Mouse (Mus musculus): ENCODE measurements at regions not wholly inside any gene's neighbourhood (a gene's known extent, or its start where the extent isn't known, plus 50 kb on each side); places are given as distances from the start of the nearest gene placed in this dataset.

DNA sequence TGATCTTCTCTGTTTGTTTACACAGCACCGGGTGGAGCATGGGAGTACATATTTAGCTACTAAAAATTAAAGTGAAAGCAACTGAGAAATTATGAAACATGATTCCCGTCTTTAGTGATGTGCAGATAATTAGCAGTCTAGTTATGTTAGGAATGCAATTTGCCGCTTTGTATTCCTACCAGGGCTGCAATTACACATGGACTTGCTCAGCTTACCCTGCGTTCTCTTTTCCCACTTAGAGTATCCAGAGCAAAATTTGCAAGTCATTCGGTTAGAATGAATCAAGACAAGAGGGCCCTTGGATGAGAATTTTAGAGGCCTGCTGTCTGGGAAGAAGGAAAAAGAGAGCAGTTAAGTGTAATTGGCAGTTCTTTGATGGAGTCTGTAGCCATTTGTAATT is 126.0 kb upstream of the Gpr149 start:
- DNase-seq = peak; percentile 5

DNA sequence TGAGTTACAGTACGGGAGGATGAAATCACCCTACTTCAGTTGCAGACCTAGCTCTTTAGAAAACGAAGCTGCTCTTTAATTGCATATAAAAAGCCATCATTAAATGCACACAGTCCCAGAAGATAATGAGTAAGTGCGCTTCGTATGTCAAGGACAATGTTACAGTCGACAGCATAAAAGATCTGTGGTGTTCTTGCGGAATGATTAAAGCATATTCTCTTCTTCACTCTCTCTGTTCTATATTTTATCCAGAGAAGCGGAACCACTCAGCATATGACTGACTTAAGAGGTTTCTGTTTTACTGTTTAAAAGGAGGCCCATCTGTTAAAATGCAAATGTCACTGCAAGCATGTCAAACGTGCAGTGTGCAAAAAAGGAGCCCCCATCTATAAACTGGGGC is 121.0 kb upstream of the Gpr149 start:
- no peak for DNase-seq

DNA sequence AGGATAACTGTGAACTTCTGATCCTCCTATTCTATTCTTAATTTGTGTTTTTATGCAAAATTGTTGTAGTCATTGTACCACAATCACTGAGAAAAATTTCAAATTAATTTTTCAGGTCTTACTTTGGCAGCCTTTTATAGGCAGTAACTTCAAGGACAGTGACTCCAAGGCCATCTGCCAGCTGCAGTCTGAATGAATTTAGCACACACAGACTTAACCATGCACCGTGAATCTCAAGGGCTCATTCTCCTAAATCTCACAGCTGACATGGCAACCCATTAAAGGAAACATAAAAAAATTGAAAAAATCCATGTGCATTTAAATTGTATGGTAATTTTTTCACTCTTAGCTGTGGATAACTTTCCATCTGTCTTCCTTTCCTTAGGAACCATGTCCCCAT is 111.9 kb upstream of the Gpr149 start:
- DNase-seq = no peak

DNA sequence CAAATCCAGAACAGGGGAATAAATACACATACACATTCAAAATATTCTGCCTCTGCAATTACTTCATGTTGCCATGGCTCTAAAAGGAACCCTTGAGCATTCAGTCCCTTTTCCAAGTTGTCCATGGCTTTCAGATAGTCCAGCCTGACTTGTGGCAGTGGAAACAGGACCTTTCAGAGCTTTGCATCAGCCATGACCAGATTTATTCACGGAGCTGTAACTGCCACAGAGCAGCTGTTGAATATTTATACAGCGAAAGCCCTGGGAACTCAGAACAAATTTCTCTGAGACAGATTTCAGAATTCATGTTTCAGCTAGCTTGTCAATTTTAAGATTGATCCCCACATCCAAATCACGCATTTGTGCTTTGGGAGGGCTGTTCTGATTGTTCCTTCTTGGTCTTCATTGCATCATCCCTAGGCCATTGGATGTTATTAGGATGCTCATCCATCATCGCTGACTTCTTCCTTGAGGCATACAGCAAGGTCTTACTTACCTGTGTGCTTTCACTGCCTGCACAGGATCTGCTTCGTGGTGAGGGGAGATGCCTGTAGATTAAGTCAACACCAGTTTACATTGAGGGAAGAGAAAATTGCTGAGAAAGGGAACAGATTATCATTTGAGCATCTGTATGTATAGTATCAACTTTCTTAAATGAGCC is 110.5 kb upstream of the Gpr149 start:
- no peak for DNase-seq
